Mouse (Mus musculus) CH12.LX (cell line): Measurements from ENCODE around the gene Il10ra.

Source experiments
- CTCF ChIP-seq, 2 experiments: IDR thresholded peaks in 1 of 2; conservative IDR thresholded peaks in 1 of 2; 2 replicates each; pipeline ENCODE4 v1.5.1; 2011 to 2012; ENCODE audit warnings: low read depth in 2 of 2, low read length in 2 of 2, improper control_type of control experiment in 1 of 2, inconsistent platforms in 1 of 2, mild to moderate bottlenecking in 1 of 2, moderate library complexity in 1 of 2
- POLR2A ChIP-seq: IDR thresholded peaks from 2 replicates; pipeline ENCODE4 v1.6.1; 2011; ENCODE audit warnings: low read depth, mild to moderate bottlenecking, improper control_type of control experiment, low read length

DNA sequence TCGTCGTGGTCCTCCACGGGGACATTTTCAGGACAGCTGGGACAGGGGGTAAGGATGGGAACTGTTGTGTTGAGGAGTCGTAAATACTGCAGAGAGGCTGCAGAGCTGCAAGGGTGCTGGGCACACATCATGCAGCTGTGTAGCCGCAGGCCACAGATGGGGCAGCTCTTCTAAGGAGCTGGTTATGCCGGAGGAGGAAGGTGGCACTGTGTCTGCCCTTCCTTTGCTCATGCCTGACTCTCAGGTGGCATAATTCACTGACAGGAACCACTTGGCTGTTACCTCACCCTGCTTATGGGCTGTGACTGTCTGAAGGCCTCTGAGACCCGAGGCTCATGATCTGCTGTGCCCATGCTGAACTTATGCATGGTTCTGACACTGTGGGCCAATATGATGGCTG, 18.6 kb downstream of the Il10ra start:
- TF ChIP-seq CTCF (conservative IDR thresholded peaks at IDR 0.05 in 1 of 2, IDR thresholded peaks at IDR 0.05 in 1 of 2; ENCODE audit: low read depth in 2 of 2, low read length in 2 of 2) (no peak), POLR2A (no peak)
